Mouse (Mus musculus) liver, postnatal 0 days (tissue): ENCODE measurements at regions not wholly inside any gene's neighbourhood (a gene's known extent, or its start where the extent isn't known, plus 50 kb on each side); places are given as distances from the start of the nearest gene placed in this dataset.

Source experiments
- ATAC-seq: fragments of 200-750 bp; cut with Nextera tagmentation; 2 replicates; pipeline ENCODE4 v1.8.0; 2017; ENCODE audit warnings: mild to moderate bottlenecking, moderate library complexity
- DNase-seq: peaks from one replicate; pipeline ENCODE4 v3.0.0-alpha.2; 2016
- H3K27ac ChIP-seq: fragments of 300-500 bp; sonication (generic); 2 replicates; pipeline ENCODE4 v1.5.1; 2014; ENCODE audit warnings: antibody characterized with exemption, moderate library complexity, mild to moderate bottlenecking, low read depth
- H3K27me3 ChIP-seq: fragments of 300-500 bp; sonication (generic); 2 replicates; pipeline ENCODE4 v1.6.1; 2014; ENCODE audit warnings: low read length, control low read depth, mixed read lengths; ENCODE audit not compliant: insufficient read depth
- H3K36me3 ChIP-seq: fragments of 300-500 bp; sonication (generic); replicated peaks from 2 replicates; pipeline ENCODE4 v1.6.1; 2014; ENCODE audit warnings: mild to moderate bottlenecking, control low read depth, low read length, moderate library complexity, mixed read lengths; ENCODE audit not compliant: insufficient read depth
- H3K4me1 ChIP-seq: fragments of 300-500 bp; sonication (generic); 2 replicates; pipeline ENCODE4 v1.6.1; 2014; ENCODE audit warnings: antibody characterized with exemption, mild to moderate bottlenecking, control low read depth; ENCODE audit not compliant: insufficient read depth
- H3K4me2 ChIP-seq: fragments of 300-500 bp; sonication (generic); 2 replicates; pipeline ENCODE4 v1.6.1; 2014; ENCODE audit warnings: low read depth, mild to moderate bottlenecking, low read length, moderate library complexity, mixed read lengths
- H3K4me3 ChIP-seq: fragments of 300-500 bp; sonication (generic); 2 replicates; pipeline ENCODE4 v1.5.1; 2014; ENCODE audit warnings: low read depth, low read length
- H3K9ac ChIP-seq: fragments of 300-500 bp; sonication (generic); replicated peaks from 2 replicates; pipeline ENCODE4 v1.6.1; 2014; ENCODE audit warnings: mild to moderate bottlenecking, moderate library complexity
- H3K9me3 ChIP-seq: fragments of 300-500 bp; sonication (generic); 2 replicates; pipeline ENCODE4 v1.6.1; 2016; ENCODE audit warnings: mild to moderate bottlenecking, control low read depth, low read length, mixed read lengths
- CTCF ChIP-seq: sonication (generic); IDR thresholded peaks from 2 replicates; pipeline ENCODE4 v1.5.1; 2016; ENCODE audit warnings: antibody characterized with exemption, low read depth
- EP300 ChIP-seq: IDR thresholded peaks from 2 replicates; pipeline ENCODE4 v1.6.1; 2016; ENCODE audit warnings: antibody characterized with exemption, low read depth, mild to moderate bottlenecking

GRCm38 (mm10) chr8:7653804-7654203, 1007.2 kb downstream of the Efnb2 start:
- Histone ChIP-seq H3K36me3 (no peaks in the 10 kb centered on the region), H3K9me3 (no peaks in the 10 kb centered on the region), H3K27me3 (no peaks in the 10 kb centered on the region), H3K4me1 (no peaks in the 10 kb centered on the region), H3K4me3 (no peak overlapping the region), H3K27ac (no peak overlapping the region), H3K4me2 (no peak overlapping the region), H3K9ac (no peak overlapping the region)
- ATAC-seq (no peak), DNase-seq (no peak)
- TF ChIP-seq EP300 = no peak
- no peak for TF ChIP-seq CTCF
